Mouse (Mus musculus): Measurements from ENCODE around the gene Vmn1r138.
"Not testable (repeated sequence)": the region's sequence is repeated elsewhere in the genome, so short reads cannot be mapped to it uniquely, and the experiment has no call there.

Vmn1r138 gene

GRCm38 (mm10) chr7:22028797-22029196 lies at the start of gene Vmn1r138:
TSS of gene Vmn1r138 (minus strand) at chr7:22028897.
- not testable (repeated sequence) for DNase-seq (ENCODE audit: low read depth, low spot score)

- not testable (repeated sequence) for DNase-seq (ENCODE audit: low read depth, low spot score)
These were observed 40.1 kb upstream of the Vmn1r138 start, which contains the start of gene Vmn1r139 for GRCm38 (mm10) chr7:22068757-22069156. TSS of gene Vmn1r139 (plus strand) at chr7:22069057.

- DNase-seq (ENCODE audit: low read depth, low spot score): not testable (repeated sequence)
These were observed 27.5 kb upstream of the Vmn1r138 start, which contains the start of gene Gm6176 for GRCm38 (mm10) chr7:22056205-22056604. TSS of gene Gm6176 (minus strand) at chr7:22056305.

- DNase-seq (ENCODE audit: low read depth, low spot score): not testable (repeated sequence)
These were observed 34.4 kb downstream of the Vmn1r138 start, which contains the start of gene Vmn1r137 for GRCm38 (mm10) chr7:21994287-21994686. TSS of gene Vmn1r137 (plus strand) at chr7:21994587.

Measured in forelimb bud, embryonic 11.5 days (tissue).